Mouse (Mus musculus) cerebellum, adult 8-10 months (tissue): ENCODE results near the gene Rab5if.
"Not testable (repeated sequence)": the region's sequence is repeated elsewhere in the genome, so short reads cannot be mapped to it uniquely, and the experiment has no call there.

Experiments used
- DNase-seq: peaks from one replicate; pipeline ENCODE4 v3.0.0; 2022

Gene Rab5if

DNA sequence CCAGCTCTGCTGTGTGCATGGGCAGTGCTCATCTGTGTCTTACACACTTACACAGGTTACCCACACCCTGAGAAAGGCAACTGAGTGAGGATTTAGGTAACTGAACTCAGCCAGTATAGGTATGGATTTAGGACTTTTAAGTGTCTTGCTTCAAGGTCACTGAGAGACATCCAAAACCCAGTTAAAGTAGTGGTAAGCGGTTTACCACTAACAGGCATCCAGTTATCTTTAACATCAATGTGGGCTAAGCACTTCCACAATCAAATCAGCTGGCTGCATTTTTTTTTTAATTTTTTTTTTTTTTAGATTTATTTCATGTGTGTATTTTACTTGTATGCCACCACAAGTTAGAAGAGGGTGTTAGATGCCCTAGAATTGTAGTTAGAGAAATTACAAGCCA is 6.6 kb upstream of the Rab5if start:
- DNase-seq, result no peak

DNA sequence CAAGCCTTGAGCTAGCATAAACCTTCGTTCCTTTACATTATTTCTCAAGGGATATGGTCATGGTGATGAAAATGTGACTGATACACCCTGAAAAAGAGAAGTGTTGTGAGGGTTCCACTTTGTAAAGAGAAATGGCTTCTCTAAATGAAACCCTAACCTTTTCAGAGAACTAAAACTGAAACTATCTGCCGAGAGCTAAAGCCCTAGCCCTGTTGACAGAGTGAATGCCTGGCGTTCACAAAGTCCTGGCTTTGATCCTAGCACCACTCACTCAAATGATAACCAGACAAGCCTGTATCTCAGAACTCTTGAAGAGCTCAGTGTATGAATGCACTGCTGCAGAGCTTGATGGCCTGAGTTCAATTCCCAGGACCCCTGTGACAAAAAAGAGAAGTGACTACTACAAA is 5.5 kb upstream of the Rab5if start:
- DNase-seq, result no peak

DNA sequence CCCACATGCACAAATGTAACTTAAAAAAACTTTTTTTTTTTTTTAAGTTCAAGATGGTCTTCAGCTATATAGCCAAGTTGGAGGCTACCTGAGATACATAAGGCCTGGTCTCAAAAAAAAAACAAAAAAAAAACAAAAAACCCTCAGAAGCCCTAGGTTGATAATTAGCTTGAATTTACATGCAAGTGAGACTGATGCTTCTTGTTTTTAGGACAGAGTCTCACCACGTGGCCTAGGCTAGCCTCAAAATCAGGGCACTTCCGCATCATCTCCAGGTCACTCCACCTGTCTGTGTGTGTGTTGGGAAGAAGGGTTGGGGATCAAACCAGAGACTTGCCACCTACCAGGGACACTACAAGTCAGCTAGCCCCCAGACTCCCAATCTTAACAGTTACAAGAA is 5.1 kb upstream of the Rab5if start, which contains the start of gene 4930518I15Rik:
Gene 4930518I15Rik (minus strand): TSS at position 112 of the 400 bp plus-strand sequence.
- DNase-seq, result no peak

DNA sequence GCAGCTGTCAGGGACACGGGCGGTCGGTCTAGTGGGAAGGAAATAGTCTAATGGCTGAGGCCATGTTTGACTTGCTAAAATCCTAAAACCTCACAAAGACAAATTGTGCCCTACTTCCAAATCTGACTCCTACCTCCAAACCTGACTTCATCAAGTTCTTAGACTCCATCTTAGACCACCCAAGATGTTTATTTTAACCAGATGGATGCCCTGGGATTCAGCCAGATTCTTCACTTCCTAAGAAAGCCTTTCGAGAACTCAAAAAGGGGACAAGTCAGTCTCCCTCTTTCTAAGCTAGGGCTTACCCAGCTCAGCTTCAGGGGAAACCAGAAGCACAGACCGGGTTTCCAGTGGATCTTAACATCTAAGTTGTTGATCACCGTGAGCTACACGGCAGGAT is 4.3 kb upstream of the Rab5if start:
- no peak for DNase-seq

DNA sequence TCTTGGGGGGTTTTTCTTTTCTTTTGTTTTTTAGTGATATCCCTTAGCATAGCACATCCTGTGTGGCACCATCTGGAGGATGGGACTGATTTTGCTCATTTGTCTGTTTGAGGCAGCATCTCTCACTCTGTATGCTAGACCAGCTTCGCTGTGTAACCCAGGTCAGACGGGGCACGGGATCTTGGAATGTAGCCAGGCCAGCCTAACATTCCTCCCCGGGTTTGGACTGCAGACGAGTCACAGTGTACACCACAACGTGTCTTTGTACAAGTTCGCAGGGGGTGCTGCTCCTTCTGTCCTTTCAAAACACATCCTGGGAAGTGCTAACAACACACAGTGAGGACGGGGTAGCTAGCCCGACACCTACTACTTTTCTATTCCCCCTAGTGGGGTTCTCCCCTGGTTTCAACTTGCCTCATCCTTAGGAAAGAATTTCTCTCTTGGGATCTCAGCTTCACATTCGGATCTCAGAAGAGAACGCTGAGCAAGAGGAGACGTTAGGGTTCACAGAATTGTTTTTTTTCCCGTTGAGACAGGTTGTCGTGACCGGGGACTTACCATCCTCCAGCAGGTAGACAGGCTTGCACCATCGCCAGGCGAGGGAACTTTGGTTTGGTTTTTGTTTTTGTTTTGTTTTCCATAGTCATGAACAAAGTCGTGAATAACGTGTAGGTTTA is 749 bp upstream of the Rab5if start:
- no peak for DNase-seq

DNA sequence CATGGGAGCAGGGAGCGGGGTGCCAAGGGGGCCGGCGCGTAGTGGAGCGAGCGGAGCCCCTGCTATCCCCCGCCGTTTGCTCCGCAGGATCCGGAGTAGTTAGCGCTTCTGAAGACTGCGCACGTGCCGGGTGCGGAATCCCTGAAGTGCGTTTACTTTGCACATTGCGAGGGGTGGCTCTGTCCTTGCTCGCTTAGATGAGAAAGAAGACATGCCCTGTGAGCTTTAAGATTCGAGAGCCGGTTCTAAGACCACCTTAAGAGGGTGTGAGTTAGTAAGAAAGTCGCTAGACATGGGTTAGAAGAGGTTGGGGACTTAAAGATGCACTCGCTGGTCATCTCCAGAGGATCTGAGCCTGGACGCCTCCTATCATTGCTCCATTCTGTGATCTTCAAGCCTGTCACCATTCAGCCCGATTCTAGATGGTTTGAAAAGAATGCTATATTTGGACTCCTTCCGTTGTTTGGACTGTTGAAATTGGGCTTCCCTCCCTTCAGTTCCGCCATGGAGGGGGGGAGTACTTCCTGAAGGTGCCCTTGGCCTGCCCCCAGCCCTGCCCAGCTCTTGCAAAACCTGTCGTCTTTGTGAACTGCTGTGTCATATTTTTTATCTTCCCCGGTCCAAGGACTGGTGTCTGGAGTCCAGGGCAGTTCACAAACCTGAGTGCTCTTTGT is 696 bp downstream of the Rab5if start:
- no peak for DNase-seq

DNA sequence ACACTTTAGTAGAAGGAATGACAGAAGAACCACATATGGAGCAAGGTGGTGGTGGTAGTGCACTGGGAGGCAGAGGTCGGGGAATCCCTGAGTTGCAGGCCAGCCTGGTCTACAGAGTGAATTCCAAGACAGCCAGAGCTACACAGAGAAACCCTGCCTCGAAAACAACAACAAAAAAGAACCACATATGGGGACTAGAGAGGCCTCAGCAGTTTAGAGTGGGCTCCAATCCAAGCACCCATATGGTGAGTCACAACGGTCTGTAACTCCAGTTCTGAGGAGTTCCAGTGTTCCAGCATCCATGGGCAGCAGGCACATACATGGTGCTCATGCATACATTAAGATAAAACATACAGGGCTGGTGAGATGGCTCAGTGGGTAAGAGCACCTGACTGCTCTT is 1.6 kb downstream of the Rab5if start:
- DNase-seq, result no peak

DNA sequence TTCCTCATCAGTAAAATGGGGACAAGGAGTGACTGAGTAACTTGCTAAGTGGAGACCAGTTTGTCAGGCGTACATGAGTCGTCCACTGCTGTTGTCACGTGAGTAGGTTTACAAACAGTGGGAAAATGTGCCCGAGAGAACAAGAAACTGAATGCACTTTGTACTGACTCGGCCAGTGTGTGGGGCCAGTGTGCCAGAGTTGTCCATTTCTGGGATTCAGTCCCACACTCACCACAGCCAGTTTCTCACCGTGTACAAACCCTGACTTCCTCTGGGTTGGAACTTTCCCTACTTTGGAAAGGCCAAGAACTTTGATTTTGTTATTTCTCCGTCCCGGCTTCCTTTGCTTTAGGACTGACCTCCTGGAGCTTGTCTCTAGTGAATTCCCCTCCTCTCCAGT is 6.1 kb downstream of the Rab5if start:
- DNase-seq, result no peak

DNA sequence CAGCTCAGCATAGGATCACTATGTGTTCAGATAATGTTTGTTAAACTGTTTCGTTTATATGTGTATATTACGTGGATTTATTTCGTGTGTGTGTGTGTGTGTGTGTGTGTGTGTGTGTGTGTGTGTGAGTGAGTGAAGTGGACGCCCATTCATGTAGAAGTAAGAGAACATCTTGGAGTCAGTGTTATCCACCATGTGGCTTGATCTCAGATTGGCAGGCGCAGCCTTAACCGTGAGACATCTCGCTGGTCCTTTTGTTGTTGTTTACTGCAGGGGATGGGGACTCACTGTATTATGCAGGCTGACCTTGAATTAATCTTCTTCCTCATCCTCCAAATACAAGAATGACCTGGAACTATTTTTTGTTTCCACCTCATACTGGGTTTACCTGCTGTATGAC is 6.6 kb downstream of the Rab5if start:
- no peak for DNase-seq

DNA sequence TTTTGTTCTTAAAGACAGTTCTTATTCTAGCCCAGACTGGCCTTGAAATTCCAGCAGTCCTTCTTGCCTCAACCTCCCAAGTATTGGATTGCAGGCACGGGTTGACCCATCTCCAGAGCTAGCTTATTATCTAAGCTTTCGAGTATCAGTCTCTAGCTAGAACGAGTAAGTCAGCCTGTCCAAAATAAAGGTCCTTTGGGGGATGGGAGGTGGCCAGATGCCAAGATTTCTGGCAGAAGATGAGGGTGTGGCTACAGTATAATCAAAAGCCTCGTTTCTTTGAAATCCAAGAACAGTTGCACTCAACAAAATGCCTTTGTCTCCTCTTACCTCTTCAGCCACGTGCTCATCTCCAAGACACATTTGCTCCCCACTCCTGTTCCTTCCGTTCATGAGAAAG is 7.6 kb downstream of the Rab5if start:
- no peak for DNase-seq

DNA sequence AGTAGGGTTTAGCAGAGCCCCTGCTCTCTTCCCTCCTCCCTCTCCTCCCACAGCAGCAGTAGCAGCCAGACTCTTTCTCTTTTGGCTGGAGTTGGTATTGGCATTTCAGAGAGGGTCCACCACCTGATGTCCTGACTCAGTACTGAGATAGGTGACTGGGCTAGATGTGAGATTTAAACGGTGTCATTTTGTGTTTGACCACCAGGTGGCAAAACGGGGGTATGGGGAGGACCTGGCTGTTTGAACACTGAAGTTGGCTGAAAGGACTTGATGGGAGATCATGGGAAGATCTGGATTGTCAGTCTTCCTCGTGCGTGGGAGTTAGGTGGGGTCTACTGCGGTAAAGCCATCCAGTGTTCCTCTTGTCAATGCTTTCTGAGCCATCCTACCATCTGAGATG is 10.7 kb downstream of the Rab5if start:
- peak; percentile 78 for DNase-seq

DNA sequence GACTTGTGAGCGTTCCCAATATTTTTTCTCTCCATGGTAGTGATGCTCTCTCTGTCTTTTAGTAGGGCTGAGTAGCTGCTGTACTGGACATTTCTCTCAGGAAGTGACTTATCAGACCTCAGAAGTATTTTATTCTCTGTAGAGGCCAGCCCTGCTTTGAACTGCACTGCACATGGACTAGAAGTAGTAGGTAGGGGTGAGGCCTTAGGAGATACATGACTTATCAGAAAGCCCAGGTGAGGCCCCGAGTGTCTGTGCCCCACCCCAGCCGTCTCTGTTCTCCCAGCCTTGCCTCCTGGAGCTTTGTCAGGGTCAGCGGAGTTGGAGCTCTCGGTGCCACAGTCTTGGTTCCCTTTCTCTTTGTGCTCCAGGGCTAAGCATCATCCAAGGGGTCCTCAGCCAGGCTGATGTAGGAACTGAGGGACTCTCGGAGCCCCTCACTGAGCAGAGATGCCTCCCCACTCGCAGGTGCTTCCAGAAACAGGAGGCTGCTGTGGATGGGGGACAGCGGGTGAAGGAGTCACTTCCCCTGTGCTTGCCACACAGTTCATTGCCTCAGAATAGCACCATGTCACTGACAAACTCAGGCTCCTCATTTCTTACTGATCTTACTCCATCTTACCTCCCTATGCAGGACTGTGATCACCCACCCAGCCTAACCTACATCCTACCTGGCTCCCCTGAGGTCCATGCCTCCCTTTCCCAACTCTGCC is 11.3 kb downstream of the Rab5if start:
- DNase-seq, result no peak

DNA sequence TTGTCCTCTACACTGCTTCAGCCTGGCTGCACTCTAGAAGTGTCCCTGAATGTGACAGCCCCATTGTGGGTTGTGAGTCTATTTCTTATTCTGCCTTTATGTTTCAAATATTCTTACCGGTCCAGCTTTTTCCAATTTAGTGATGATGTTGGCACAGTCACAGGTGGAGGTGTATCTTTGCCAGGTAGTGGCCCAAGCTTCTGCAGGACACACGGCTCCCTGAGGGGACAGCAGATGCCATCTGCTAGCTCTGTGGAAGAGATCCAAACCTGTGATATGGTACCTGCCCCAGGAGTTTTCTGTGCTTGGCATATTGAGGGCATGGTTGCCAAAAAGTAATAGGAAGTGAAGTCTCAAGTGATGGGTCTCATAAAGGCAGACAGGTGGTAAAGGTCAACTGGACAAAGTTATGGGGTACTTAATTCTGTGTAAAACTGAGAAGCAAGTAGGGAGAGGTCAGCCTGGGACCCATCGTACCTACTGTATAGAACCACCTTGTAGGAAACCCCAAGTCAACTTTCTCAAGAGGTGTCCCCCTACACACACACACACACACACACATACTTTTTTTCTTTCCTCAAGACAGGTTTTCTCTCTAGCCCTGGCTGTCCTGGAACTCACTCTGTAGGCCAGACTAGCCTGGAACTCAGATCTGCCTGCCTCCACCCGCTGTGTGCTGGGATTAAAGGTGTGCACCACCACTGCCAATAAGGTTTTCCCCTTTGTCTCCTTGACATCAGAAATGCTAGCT is 12.0 kb downstream of the Rab5if start:
- DNase-seq, result peak; percentile 93

DNA sequence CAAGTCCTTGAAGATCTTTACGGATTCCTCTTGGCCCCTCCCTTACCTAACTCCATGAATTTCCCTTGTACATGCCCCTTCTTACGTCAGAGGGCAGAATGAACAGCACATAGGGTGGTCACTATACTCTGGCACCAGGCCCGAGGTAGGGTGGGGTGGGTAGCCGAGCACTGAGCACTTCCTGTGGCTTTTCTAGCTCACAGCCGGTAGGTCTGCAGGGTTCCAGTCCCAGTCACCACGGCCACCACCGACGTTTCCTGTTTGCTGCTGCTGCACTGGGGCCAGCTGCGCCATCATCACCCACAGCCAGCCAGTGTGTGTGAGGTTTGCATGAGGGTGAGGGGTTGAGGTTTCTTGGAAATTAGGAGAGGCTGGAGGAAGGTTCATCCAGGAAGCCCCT is 14.8 kb downstream of the Rab5if start:
- DNase-seq, result no peak

DNA sequence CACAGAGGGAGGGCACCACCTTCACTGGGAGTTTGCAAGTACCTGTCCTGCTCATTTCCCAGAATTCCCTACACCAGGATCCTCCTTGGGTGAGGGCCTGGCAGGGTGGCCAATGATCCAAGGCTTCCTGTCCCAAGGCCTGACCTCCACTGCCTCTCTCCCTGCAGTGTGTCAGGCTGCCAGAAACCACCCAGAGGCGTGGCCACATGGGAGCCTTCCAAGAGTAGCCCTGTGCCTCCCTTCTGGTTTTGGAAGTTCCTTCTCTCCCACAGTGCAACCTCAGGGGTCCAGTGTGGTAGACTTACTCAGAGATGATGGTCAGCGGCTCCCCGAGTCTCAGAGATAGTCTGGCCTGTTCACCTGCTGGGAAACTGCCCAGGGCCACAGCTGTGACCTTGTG is 16.6 kb downstream of the Rab5if start:
- DNase-seq, result no peak

DNA sequence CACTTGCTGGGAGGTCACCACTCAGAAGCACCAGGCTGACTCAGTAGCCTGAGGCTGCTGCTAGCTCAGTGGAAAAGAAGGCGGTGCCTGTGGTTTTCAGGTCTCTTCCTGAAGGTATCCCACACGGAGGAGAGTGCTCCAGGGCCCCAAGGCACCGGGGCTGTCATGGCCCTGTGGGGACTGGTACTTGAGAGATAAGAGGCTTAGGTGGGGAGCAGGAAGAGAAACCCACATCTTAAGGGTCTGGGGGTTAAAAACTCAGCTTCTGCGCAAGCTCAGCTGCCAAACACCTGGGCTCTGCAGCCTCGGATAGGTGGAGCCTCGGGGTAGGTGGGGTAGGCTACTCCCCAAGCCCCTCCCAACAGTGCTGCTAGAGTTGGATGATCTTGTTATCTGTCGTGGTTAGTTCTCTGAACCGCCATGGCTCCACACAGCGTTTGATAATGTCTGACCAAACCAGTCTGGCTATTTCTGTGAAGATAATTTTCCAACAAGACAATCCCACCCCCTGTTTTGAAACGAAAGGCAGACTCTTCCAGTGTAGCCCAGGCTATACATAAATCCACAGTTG is 19.6 kb downstream of the Rab5if start:
- no peak for DNase-seq

DNA sequence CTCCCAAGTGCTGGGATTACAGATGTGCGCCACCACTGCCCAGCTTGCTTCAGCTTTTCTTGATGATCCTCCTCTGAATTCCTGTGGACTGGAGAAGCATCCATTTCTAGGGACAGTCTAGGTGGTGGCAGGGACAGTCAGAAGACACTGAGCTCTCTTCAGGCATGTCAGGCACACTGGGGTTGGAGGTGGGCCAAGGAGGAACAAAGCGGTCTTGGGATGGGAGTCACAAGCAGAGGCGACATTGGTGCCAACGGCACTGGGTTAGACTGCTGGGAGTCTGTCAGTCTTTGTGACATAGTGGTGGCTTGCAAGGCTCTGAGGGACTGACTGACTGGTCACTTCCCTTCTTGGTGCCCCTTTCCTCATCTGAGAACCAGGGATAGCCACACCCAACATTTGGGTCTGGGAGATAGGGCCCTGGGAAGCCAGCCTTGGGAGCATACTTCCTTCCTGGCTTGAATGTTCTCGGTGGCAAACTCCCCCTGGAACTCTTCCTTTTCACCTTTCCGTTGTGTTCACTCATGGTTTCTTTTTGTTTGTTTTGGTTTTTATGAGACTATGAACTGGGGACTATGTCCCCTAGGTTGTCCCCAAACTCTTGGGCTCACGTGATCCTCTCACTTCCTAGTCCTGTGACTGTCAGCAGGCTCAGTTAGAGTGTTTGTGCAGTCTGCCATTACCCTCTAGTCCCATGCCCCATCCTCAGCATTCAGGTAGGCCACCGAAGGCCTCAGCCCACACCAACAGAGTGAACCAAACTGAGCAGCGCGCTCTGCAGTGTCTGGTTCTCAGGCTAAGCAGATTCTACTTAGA is 21.7 kb downstream of the Rab5if start:
- DNase-seq, result no peak

DNA sequence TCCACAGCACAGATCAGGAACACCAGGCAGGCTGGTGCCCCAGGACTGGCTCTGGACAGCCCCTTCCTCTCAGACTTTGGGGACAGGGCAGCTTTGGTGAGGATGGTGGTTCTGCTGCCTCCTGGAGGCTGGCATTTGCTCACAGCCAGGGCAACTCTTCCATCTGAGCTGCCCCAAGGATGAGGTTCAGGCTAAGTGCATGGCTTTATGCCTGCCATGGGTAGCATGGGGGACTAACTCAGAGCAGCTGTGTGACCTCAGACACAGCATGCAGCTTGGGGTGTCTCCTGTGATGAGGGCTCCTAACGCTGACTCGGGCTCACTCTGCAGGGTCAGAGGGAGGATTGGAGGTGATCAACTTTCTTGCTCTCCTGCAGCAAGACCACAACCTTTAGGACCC is 22.7 kb downstream of the Rab5if start:
- DNase-seq, result not testable (repeated sequence)

DNA sequence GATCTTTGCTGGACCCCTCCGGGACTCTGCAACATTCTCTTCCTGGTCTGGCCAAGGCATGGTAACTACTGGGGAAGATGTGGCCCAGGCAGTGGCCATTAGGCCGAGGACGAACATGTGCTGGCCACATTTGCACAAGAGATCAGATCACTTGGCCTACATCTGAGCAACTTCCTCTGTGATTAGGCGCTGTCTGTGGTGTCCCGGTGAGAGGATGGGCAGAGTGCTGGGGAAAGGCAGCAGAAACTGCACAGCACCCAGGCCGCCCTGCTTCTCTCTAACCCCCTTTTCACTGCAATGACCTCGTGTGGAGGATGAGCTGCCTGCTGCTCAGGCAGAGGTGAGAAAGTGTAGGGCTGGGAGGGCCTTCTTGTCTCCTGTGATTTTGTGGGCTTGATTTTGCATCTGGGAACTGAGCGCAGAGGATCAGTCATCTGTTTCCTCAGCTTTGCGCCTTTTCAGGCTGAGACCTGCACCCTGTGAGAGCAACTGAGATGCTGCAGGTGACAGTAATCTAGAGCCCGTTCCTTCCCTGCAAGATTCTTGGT is 23.2 kb downstream of the Rab5if start:
- no peak for DNase-seq

DNA sequence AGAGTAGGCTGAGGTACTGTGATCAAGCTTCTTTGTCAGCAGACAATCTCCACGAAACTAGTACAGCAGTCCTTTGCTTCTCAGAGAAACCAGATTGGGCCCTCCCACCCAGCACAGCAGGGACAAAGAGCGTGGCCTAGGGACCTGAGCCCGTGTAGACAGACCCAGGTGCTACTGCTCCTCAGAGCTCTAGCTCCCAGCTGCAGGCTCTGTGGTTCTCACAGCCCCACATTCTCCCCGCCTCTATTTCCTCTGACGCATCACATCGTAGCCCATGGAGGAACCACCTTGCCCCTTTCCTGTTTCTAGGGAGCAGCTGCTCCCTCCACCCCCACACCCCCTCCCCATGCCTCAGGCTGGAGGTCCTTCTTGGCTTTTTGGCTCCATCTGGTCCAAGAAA is 24.1 kb downstream of the Rab5if start, which contains the start of gene Sla2:
Gene Sla2 (minus strand): TSS at position 176 of the 400 bp plus-strand sequence.
- no peak for DNase-seq

DNA sequence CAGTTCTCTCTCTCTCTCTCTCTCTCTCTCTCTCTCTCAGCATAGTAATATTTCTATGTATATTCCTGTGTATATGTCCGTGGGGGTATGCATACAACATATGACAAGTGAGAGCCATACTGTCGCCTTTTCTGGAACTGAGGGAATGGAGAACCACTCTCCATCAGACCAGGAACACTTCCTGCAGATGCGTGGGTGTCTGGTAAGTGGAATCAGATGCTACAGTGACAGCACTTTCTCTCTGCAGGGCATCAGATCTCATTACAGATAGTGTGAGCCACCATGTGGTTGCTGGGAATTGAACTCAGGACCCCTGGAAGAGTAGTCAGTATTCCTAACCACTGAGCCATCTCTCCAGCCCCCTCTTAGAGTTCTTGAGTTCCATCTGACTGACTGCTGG is 25.6 kb downstream of the Rab5if start:
- no peak for DNase-seq

DNA sequence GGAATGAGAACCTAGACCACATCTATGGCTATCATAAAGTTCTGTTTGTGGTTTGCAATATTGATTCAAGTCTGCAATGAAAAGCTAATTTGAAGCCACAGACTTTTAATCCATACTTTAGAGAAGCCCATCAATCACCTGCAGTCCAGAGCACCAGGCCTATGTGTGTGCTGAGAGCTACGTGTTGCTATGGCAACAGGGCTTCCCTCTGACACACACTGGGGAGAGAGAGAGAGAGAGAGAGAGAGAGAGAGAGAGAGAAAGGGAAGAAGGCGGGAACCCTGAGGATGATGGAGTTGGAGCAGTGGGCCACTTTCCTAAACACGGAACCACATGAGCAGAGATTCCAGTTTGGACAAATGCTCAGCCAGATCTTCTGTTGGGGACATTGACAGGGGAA is 29.3 kb downstream of the Rab5if start:
- DNase-seq, result no peak
